Mouse (Mus musculus) intestine, embryonic 16.5 days (tissue): ENCODE measurements around the gene A730049H05Rik. TPM values are rescaled to one million over a fixed set of nuclear protein-coding genes. Genes with fewer than 3 reads are reported as not detected.

Experiments
- ATAC-seq: fragments of 200-750 bp; cut with Nextera tagmentation; 2 replicates; pipeline ENCODE4 v1.8.0; 2017; ENCODE audit warnings: moderate TSS enrichment, moderate library complexity
- H3K27ac ChIP-seq: fragments of 300-500 bp; sonication (generic); 2 replicates; pipeline ENCODE4 v1.5.1; 2014; ENCODE audit warnings: mild to moderate bottlenecking, low read length
- H3K27me3 ChIP-seq: fragments of 300-500 bp; sonication (generic); replicated peaks from 2 replicates; pipeline ENCODE4 v1.6.1; 2014; ENCODE audit warnings: low read length, control low read depth, mixed read lengths; ENCODE audit not compliant: control insufficient read depth, insufficient read depth
- H3K36me3 ChIP-seq: fragments of 300-500 bp; sonication (generic); 2 replicates; pipeline ENCODE4 v1.6.1; 2014; ENCODE audit warnings: low read length, control low read depth; ENCODE audit not compliant: control insufficient read depth, insufficient read depth
- H3K4me1 ChIP-seq: fragments of 300-500 bp; sonication (generic); 2 replicates; pipeline ENCODE4 v1.6.1; 2014; ENCODE audit warnings: low read length, control low read depth, mixed read lengths; ENCODE audit not compliant: control insufficient read depth, insufficient read depth
- H3K4me2 ChIP-seq: fragments of 300-500 bp; sonication (generic); 2 replicates; pipeline ENCODE4 v1.6.1; 2014; ENCODE audit warnings: low read depth, low read length, control low read depth
- H3K4me3 ChIP-seq: fragments of 300-500 bp; sonication (generic); 2 replicates; pipeline ENCODE4 v1.5.1; 2014; ENCODE audit warnings: mild to moderate bottlenecking, low read length
- H3K9ac ChIP-seq: fragments of 300-500 bp; sonication (generic); 2 replicates; pipeline ENCODE4 v1.6.1; 2014; ENCODE audit warnings: low read depth, low read length
- H3K9me3 ChIP-seq: fragments of 300-500 bp; sonication (generic); 2 replicates; pipeline ENCODE4 v1.6.1; 2016; ENCODE audit warnings: low read length, control low read depth; ENCODE audit not compliant: control insufficient read depth
- WGBS: fragments of 180-500 bp; shearing (Covaris S2); extraction: QIAGEN DNeasy Blood & Tissue Kit; methylation state at CpG from one replicate; pipeline ENCODE4 v1.1.7; 2014; 5-methylcytosine and 5-hydroxymethylcytosine counted together
- polyA plus RNA-seq: library from polyadenylated mRNA; unstranded; fragments of >200 nt; fragmentation: Nextera tagmentation; extraction: Ambion mirVana; gene quantifications from 2 replicates; pipeline ENCODE4 v1.2.1, GENCODE M21; 2015

A730049H05Rik gene
- polyA plus RNA-seq, 1 experiment from 2014 or later: 0.38 TPM

DNA sequence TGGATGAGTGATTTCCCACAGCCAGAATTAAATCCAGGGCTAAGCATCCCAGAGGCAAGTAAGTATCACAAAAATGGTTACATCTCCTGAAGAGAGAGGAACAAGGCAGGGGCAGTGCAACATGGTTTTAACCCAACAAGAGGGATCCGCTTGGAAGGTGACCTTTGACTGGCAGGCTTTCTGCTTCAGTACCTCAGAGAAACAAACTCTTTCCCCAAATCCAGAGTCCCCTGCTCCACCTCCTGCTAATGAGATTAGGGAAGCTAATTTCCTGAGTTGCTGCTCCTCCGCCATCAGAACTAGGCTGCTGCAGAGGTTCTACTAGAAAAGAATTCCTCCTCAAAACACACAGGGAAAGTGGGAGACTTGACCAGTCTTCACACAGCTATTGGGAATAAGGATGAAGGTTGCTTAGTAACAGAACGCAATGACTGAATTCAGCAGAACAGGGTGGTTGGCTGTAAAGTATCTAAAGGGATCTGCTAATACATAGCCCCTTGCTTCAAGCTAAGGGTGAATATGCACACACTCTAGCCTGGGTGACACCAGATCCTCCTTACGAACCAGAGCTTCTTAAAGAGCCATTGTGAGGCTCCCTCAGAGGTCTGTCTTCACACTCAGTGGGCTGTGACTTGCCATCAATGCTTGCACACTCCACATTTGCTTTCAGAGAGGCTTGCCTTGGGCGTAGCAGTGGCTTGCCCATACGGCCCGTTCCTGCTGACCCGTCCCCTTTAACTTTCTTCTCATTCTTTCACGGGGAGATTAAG is 67.0 kb downstream of the A730049H05Rik start:
- H3K9ac ChIP-seq: no peak overlapping the region
- no peak overlapping the region for H3K4me2 ChIP-seq
- no peak overlapping the region for H3K4me3 ChIP-seq
- H3K36me3 ChIP-seq: peaks cover 2% of the 10 kb centered on the region; the same call in 1 of the 2 replicates
- no peaks in the 10 kb centered on the region for H3K9me3 ChIP-seq
- H3K4me1 ChIP-seq: no peaks in the 10 kb centered on the region
- ATAC-seq: no peak
- no peaks in the 10 kb centered on the region for H3K27me3 ChIP-seq
- 74% methylated on average over 9 of the region's 9 CpGs for WGBS
- no peak overlapping the region for H3K27ac ChIP-seq

DNA sequence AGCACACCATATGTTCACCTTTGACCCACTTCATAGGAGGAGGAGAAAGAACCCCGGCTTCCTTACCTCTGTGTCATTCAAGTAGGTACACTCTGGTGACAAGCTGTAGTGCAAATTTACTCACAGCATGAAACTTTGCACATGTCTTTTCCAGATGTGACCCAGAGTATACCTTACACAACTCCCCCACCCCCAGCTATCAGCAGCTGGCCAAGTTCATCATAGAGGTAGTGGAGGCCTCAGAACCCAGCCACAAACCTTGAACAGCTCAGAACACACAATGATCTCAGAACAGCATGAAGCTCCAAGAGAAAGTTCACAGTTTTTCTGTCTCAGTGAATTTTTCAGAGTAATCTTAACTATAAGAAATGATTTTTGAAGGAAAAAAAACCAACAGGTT is 75.3 kb downstream of the A730049H05Rik start:
- Histone ChIP-seq H3K4me3 (no peak overlapping the region), H3K9me3 (no peaks in the 10 kb centered on the region), H3K4me1 (no peaks in the 10 kb centered on the region), H3K27ac (no peak overlapping the region), H3K9ac (no peak overlapping the region), H3K4me2 (no peak overlapping the region), H3K36me3 (no peaks in the 10 kb centered on the region), H3K27me3 (no peaks in the 10 kb centered on the region)
- no peak for ATAC-seq
- 58% methylated on average over 1 of the region's 1 CpGs for WGBS

Other genes starting within 250 kb of the A730049H05Rik start
- gene Prickle2, start 110.3 kb upstream of the A730049H05Rik start, polyA plus RNA-seq: 5.0 and 5.5 TPM in 2 replicates
- gene Gm15737, start 52.9 kb downstream of the A730049H05Rik start, polyA plus RNA-seq: 0.06 TPM in 1 of 2 replicates, not detected in the other
- gene Adamts9, start 127.0 kb downstream of the A730049H05Rik start, polyA plus RNA-seq: 7.9 and 9.4 TPM in 2 replicates